Mouse (Mus musculus) heart, embryonic 15.5 days (tissue): ENCODE measurements at regions not wholly inside any gene's neighbourhood (a gene's known extent, or its start where the extent isn't known, plus 50 kb on each side); places are given as distances from the start of the nearest gene placed in this dataset.

ENCODE experiments used
- ATAC-seq: fragments of 200-750 bp; cut with Nextera tagmentation; replicated peaks from 2 replicates; pipeline ENCODE4 v1.8.0; 2017; ENCODE audit warnings: low read depth, moderate TSS enrichment; ENCODE audit not compliant: insufficient number of reproducible peaks, insufficient read depth, low FRiP score
- H3K27ac ChIP-seq: fragments of 300-500 bp; sonication (generic); 2 replicates; pipeline ENCODE4 v1.5.1; 2015; ENCODE audit warnings: mild to moderate bottlenecking, inconsistent platforms
- H3K27me3 ChIP-seq: fragments of 300-500 bp; sonication (generic); 2 replicates; pipeline ENCODE4 v1.6.1; 2015; ENCODE audit warnings: inconsistent platforms
- H3K36me3 ChIP-seq: fragments of 300-500 bp; sonication (generic); 2 replicates; pipeline ENCODE4 v1.6.1; 2015; ENCODE audit warnings: mild to moderate bottlenecking, inconsistent platforms
- H3K4me1 ChIP-seq: fragments of 300-500 bp; sonication (generic); replicated peaks from 2 replicates; pipeline ENCODE4 v1.6.1; 2015; ENCODE audit warnings: inconsistent platforms
- H3K4me2 ChIP-seq: fragments of 300-500 bp; sonication (generic); 2 replicates; pipeline ENCODE4 v1.6.1; 2015; ENCODE audit warnings: inconsistent platforms, mild to moderate bottlenecking, moderate library complexity
- H3K4me3 ChIP-seq: fragments of 300-500 bp; sonication (generic); 2 replicates; pipeline ENCODE4 v1.5.1; 2015; ENCODE audit warnings: mild to moderate bottlenecking, inconsistent platforms
- H3K9ac ChIP-seq: fragments of 300-500 bp; sonication (generic); 2 replicates; pipeline ENCODE4 v1.6.1; 2015; ENCODE audit warnings: mild to moderate bottlenecking, inconsistent platforms
- H3K9me3 ChIP-seq: fragments of 300-500 bp; sonication (generic); replicated peaks from 2 replicates; pipeline ENCODE4 v1.6.1; 2016; ENCODE audit warnings: inconsistent platforms
- WGBS: fragments of 180-500 bp; shearing (Covaris S2); methylation state at CpG from one replicate; pipeline ENCODE4 v1.1.7; 2015; ENCODE audit warnings: mixed read lengths; 5-methylcytosine and 5-hydroxymethylcytosine counted together

DNA sequence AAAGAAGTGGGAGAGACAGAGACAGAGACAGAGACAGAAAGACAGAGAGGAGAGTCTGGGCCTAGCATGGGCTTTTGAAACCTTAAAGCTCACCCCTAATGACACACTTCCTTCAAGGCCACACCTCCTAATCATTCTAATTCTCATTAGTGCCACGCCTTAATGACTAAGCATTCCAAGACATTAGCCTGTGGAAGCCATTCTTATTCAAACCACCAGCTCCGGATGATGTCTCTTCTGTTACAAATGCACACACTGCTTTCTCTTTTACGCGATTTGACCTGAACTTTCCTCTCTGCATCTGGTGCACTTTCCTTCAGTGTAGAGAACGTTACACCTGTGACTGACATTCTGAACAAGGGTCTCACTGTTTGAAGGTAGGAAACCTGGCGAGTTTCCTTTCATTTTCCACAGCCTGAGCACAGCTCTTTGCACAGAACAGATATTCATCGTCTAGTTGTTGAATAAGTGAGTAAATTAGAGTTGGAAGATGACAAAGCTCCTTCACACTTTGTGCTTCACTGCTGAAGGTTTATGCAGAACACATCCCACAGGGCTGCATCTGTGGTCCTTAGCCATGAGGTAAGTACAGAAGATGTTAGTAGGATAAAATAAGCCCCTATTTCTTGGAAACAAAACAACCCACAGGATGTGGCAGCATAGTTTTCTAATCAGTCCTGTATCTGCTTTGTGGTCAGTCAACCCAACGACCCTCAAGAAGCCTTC lies 116.8 kb downstream of the Faxc start:
- no peaks in the 10 kb centered on the region for H3K9me3 ChIP-seq
- WGBS = 65% methylated on average over 8 of the region's 8 CpGs
- no peak for ATAC-seq

DNA sequence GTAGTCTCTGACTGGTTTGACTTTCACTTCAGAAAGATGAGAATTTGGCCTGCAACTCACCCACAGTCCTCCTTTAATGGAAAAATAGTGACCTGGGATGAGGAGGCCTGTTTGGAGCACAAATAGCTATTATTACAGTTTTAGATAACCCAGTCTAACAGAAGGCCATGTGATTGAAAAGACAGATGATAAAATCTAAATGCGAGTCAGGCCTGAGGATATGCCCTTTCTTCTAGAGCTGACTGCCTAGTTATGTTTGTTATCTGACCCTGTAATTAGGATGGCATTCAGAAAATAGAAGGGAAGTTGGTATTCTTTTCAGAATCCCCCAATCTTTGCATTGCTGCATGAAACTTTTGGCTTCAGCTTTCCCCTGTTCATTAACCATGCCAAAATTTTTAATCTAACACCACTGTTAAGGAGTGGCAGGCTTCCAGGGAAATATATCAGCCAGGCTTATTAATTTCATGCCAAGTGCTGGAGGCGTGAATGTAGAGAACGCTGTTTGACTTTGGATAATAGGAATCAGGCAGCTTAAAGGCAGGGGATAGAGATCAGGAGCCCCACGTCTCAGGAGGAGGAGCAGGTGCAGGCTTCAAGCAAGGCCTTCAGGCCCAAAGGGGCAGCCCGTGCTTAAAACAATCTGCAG lies 135.8 kb downstream of the Faxc start:
- Histone ChIP-seq H3K9me3 (no peaks in the 10 kb centered on the region), H3K4me2 (no peak overlapping the region), H3K9ac (no peak overlapping the region), H3K36me3 (no peaks in the 10 kb centered on the region), H3K27me3 (no peaks in the 10 kb centered on the region), H3K4me3 (no peak overlapping the region), H3K27ac (no peak overlapping the region), H3K4me1 (no peaks in the 10 kb centered on the region; the same call in 1 of the 2 replicates)
- ATAC-seq = no peak
- WGBS = 45% methylated on average over 5 of the region's 5 CpGs

More for the DNA sequence above, 116.8 kb downstream of the Faxc start:
- Histone ChIP-seq H3K4me2 (no peak overlapping the region), H3K27ac (no peak overlapping the region), H3K27me3 (no peaks in the 10 kb centered on the region), H3K4me1 (no peaks in the 10 kb centered on the region), H3K9ac (no peak overlapping the region), H3K4me3 (no peak overlapping the region), H3K36me3 (no peaks in the 10 kb centered on the region)

DNA sequence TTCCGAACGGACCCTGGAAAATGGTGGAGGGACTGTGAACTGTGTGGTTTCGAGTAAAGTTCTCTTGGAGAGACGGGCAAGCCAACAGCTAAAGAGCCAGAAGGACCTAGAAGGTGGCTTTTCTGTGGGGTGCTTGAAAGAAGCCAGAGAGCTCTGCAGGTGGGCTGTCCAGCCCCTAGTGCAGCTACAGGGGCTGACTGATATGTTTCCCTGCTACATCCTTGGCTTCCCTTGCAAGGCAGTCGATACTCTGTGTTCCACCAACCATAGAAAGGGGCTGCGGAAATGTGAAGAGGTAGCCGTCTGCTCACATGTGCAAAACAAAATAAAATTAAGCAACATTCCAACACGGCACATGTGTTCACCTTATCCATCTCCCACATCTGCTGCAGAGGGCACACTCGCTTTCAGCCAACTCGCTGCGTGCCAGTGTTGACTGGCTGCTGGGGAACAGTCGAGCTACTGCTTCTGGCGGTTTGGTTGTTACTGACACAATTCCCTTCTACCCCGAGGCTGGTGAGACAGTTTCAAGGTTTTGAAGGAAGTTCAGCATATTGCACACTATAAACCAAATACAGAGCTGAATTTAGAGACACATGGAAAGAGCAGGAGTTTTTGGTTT lies 136.7 kb downstream of the Faxc start:
- H3K27ac ChIP-seq = no peak overlapping the region
- H3K4me3 ChIP-seq = no peak overlapping the region
- no peak for ATAC-seq
- no peaks in the 10 kb centered on the region for H3K36me3 ChIP-seq
- no peak overlapping the region for H3K4me2 ChIP-seq
- WGBS = 72% methylated on average over 14 of the region's 14 CpGs
- H3K27me3 ChIP-seq = no peaks in the 10 kb centered on the region
- H3K9me3 ChIP-seq = no peaks in the 10 kb centered on the region
- no peak overlapping the region for H3K9ac ChIP-seq
- no peaks in the 10 kb centered on the region; the same call in 1 of the 2 replicates for H3K4me1 ChIP-seq

DNA sequence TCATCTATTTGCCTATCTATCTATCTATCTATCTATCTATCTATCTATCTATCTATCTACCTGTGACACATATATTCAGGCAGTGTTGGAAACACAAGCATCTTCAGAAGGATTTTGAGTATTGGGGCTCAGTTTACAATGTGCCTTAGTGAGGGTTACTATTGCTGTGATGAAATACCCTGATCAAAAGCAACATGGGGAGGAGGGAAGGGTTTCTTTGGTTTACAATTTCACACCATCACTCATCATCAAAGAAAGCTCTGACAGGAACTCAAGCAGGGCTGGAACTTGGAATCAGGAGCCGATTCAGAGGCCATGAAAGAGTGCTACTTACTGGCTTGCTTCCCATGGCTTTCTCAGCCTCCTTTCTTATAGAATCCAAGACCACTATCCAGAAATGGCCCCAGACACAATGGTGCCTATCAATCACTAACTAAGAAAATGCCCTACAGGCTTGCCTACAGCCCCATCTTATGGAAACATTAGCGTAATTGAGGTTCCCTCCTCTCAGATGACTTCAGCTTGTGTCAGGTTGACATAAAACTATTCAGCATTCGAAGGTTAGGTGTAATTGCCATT lies 157.2 kb downstream of the Faxc start:
- 69% methylated on average over 3 of the region's 3 CpGs for WGBS
- no peaks in the 10 kb centered on the region for H3K36me3 ChIP-seq
- no peak overlapping the region for H3K9ac ChIP-seq
- H3K9me3 ChIP-seq = no peaks in the 10 kb centered on the region
- H3K4me3 ChIP-seq = no peak overlapping the region
- no peaks in the 10 kb centered on the region for H3K27me3 ChIP-seq
- H3K4me1 ChIP-seq = no peaks in the 10 kb centered on the region
- ATAC-seq = no peak
- no peak overlapping the region for H3K27ac ChIP-seq
- H3K4me2 ChIP-seq = no peak overlapping the region

DNA sequence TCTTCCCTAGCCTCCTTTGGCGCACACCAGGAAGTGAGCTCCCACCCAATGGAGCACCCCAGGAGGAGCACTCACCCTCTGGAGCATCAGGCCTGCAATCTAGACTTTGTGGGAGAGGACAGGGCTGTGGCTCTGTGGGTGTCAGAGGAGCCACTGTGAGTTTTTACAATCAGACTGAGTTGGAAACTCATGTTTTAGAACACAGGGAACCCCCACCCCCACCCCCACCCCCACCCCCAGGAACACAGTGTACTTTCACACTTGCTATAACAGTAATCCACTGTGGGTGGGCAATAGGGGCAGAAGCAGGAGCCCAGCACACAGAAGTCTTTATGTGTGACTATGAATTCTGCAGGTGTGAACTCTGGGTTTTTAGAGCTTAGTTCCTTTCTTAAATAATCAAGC lies 158.5 kb downstream of the Faxc start:
- H3K9ac ChIP-seq = no peak overlapping the region
- 100% methylated on average over 1 of the region's 1 CpGs for WGBS
- H3K4me1 ChIP-seq = no peaks in the 10 kb centered on the region
- no peak overlapping the region for H3K27ac ChIP-seq
- H3K9me3 ChIP-seq = no peaks in the 10 kb centered on the region
- no peaks in the 10 kb centered on the region for H3K36me3 ChIP-seq
- H3K4me3 ChIP-seq = no peak overlapping the region
- no peaks in the 10 kb centered on the region for H3K27me3 ChIP-seq
- ATAC-seq = no peak
- no peak overlapping the region for H3K4me2 ChIP-seq

DNA sequence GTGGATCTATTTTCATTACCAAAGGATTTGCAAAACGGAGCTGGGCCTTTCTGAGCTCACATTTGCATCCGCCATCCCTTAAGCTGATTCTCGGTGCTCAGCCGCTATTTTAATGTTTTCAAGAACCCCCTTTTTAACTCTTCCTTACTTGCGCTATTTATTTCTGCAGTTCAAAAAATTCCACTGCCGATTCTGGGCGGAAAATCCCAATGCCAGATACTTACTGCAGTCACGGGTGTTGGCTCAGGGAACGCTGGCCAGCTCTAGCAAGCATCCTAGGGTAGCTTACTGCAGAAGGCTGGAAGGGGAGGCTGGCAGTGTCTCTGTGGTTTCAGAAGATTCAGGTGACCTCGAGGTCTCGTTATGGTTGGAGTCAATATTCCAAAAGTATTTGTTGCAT lies 159.4 kb downstream of the Faxc start:
- no peaks in the 10 kb centered on the region for H3K27me3 ChIP-seq
- WGBS = 76% methylated on average over 11 of the region's 11 CpGs
- no peaks in the 10 kb centered on the region for H3K4me1 ChIP-seq
- no peaks in the 10 kb centered on the region for H3K36me3 ChIP-seq
- ATAC-seq = no peak
- no peak overlapping the region for H3K4me3 ChIP-seq
- H3K4me2 ChIP-seq = no peak overlapping the region
- H3K9ac ChIP-seq = no peak overlapping the region
- H3K27ac ChIP-seq = no peak overlapping the region
- no peaks in the 10 kb centered on the region for H3K9me3 ChIP-seq

DNA sequence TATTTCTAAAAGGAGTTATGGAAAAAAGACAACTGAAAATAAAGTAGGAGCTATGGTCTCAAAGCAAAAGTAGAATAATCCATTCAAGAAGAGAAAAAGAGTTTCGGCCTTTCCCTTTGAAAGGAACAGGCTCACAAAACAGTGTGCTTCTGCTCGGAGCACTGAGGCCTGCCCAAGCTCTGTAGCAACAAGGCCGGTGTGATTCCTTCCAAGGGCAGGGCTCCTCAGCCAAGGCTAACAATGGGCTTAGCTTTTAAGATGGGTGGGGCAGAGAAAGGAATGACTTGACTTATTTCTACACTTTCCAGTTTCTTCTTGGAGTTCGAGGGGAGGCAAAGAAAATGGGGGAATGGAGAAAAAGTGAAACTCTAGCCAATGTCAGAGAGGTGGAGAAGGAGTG lies 161.4 kb downstream of the Faxc start:
- Histone ChIP-seq H3K27me3 (no peaks in the 10 kb centered on the region), H3K36me3 (no peaks in the 10 kb centered on the region), H3K4me3 (no peak overlapping the region), H3K4me2 (no peak overlapping the region), H3K9ac (no peak overlapping the region), H3K27ac (no peak overlapping the region), H3K4me1 (no peaks in the 10 kb centered on the region), H3K9me3 (no peaks in the 10 kb centered on the region)
- 83% methylated on average over 4 of the region's 4 CpGs for WGBS
- ATAC-seq = no peak

DNA sequence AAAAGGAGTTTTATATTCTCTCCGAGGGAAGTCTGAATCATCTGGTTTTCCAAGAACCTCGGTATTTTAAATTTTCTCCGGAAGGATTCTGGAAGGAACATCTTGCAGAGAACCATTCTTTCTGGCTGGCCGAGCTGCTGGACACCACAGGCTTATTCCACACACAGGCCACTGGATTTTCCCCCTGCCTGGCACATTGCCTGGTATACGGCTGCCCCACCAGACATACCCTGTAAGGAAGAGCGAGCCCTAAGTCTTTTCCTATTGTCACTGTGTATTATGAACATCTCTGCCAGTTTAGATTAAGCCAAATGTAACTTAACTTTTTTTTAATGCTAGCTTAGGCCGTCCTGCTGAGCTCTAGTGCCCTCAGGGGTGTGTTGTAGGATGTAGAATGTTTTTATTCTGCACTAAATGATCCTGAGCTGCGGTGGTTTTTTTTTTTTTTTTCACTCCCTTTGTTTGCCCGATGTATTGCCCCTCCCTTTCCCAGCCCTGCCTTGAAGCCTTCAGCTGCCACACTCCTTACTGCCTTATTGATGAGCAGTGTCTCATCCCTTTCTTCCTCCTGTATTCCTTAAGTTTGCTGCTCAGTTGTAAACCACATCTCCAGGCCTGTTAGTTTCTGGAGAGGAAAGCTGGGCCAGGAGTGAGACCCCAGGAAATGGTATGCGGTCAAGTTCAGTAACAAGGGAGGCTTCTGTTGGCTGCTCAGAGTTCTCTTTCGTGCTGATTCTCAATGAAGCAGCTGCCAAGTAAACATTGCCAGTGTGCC lies 164.3 kb downstream of the Faxc start:
- H3K27ac ChIP-seq = no peak overlapping the region
- no peak overlapping the region for H3K4me2 ChIP-seq
- ATAC-seq = no peak
- H3K4me3 ChIP-seq = no peak overlapping the region
- 40% methylated on average over 11 of the region's 11 CpGs for WGBS
- H3K27me3 ChIP-seq = no peaks in the 10 kb centered on the region
- no peak overlapping the region for H3K9ac ChIP-seq
- H3K36me3 ChIP-seq = no peaks in the 10 kb centered on the region
- H3K9me3 ChIP-seq = no peaks in the 10 kb centered on the region
- H3K4me1 ChIP-seq = no peaks in the 10 kb centered on the region

DNA sequence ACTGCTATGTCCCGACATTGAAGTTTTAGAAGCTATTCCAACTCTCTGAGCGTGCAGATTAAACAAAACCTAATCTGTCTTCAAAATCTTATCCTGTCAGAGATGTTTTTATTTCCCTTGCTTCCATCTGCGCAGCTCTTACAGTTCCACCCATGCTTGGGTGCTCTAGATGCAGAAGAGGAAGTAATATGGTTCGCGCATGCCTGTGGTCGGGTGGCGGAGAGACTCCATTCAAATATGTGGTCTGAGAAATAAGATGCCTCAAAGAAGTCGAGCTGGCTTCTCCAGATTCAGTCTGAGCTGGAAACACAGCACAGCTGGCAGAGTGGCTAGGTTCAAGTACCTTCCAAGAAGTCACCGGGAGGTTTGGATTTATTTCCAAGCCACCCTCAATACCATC lies 167.5 kb downstream of the Faxc start:
- Histone ChIP-seq H3K36me3 (no peaks in the 10 kb centered on the region), H3K9me3 (no peaks in the 10 kb centered on the region), H3K27me3 (no peaks in the 10 kb centered on the region), H3K4me3 (no peak overlapping the region), H3K27ac (no peak overlapping the region), H3K9ac (no peak overlapping the region), H3K4me2 (no peak overlapping the region), H3K4me1 (no peaks in the 10 kb centered on the region)
- ATAC-seq = no peak
- whole genome bisulfite sequencing = 84% methylated on average over 9 of the region's 9 CpGs

DNA sequence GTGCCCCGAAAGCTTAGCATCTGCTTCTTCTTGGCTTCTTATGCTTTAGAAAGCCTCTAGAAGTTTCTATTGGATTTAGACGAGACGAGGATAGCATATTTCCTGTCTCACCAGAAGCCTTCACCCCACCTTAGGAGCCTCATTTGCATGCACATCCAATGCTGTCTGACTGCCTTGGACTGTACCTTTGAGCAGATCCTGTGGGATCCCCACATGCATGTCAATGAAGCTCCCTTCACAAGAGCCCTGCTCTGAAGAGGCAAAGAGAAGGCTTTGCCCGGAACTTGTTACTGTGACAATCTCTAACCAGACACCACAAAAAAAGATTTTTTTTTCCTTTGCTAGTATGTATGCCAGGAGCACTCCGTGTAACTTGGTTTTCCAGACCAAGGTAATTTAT lies 171.3 kb downstream of the Faxc start:
- H3K27me3 ChIP-seq = no peaks in the 10 kb centered on the region

DNA sequence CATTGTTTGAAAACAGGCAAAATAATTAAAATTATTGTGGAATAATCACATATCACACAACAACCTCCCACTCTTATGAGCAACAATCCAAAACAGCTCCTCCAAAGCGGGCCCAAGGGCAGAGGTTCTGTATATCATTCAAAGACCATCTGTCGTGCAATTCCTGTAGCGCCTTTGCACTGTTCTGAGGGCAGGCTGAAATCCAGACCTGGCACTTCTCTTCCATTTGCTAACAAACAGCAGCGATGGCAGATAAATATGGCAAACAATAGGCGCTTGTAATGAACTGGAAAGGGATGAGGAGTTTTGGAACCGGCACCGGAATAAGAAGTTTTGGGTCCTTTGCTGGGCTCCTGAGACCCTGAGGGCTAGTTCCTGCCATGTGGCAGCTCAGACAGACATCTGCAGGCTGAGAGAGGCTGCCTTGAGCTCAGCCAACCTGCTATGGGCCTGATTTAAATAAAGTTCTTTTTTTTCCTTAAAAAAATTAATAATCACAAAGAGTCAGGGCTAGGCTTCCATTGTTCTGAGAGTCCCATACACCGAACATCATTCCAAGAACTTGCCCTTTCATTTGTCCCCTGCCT lies 172.0 kb downstream of the Faxc start:
- no peak for ATAC-seq
- Histone ChIP-seq H3K4me3 (no peak overlapping the region), H3K27ac (no peak overlapping the region), H3K4me1 (no peaks in the 10 kb centered on the region), H3K4me2 (no peak overlapping the region), H3K36me3 (no peaks in the 10 kb centered on the region), H3K9ac (no peak overlapping the region), H3K27me3 (no peaks in the 10 kb centered on the region), H3K9me3 (no peaks in the 10 kb centered on the region)
- 74% methylated on average over 8 of the region's 8 CpGs for WGBS

More for the DNA sequence above, 171.3 kb downstream of the Faxc start:
- no peak for ATAC-seq
- Histone ChIP-seq H3K4me1 (no peaks in the 10 kb centered on the region), H3K36me3 (no peaks in the 10 kb centered on the region), H3K4me3 (no peak overlapping the region), H3K9me3 (no peaks in the 10 kb centered on the region), H3K9ac (no peak overlapping the region), H3K4me2 (no peak overlapping the region), H3K27ac (no peak overlapping the region)
- WGBS = 74% methylated on average over 5 of the region's 5 CpGs
